Mouse (Mus musculus) heart, postnatal 0 days (tissue): ENCODE results near the gene Pde4c.
A peak's percentile ranks its signal among the peaks of the same experiment; 100 is the strongest.

ENCODE experiments used
- CTCF ChIP-seq: IDR thresholded peaks from 2 replicates; pipeline ENCODE4 v1.5.1; 2016; ENCODE audit warnings: antibody characterized with exemption, control low read depth, low read depth
- EP300 ChIP-seq: IDR thresholded peaks from 2 replicates; pipeline ENCODE4 v1.6.1; 2016; ENCODE audit warnings: antibody characterized with exemption, low read depth

DNA sequence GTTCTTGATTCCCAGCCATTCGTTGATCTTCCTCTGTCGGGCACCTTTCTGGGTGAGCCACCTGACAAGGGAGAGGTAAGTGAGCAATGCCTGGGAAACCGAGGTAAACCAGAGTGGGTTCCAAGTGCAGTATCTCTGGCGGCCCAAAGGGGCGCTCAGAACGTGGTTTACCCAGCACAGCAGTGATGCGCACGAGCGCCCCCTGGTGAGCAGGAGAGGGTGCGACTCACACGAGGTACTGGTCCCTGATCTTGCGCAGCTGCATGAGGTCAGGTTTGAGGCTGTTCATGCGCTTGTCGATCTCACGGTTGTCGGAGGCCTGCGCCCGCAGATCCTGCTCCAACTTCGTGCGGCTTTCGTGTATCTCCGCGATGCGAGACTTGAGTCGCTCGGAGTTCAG is 45.8 kb downstream of the Pde4c start:
- TF ChIP-seq EP300 (no peak), CTCF (peak; percentile 100)
